Mouse (Mus musculus) layer of hippocampus, adult 11-12 months (tissue): ENCODE measurements around the gene Tent5b.
A peak's percentile ranks its signal among the peaks of the same experiment; 100 is the strongest.

Experiments used
- DNase-seq: peaks from one replicate; pipeline ENCODE4 v3.0.0; 2022; ENCODE audit warnings: low spot score

Tent5b gene

DNA sequence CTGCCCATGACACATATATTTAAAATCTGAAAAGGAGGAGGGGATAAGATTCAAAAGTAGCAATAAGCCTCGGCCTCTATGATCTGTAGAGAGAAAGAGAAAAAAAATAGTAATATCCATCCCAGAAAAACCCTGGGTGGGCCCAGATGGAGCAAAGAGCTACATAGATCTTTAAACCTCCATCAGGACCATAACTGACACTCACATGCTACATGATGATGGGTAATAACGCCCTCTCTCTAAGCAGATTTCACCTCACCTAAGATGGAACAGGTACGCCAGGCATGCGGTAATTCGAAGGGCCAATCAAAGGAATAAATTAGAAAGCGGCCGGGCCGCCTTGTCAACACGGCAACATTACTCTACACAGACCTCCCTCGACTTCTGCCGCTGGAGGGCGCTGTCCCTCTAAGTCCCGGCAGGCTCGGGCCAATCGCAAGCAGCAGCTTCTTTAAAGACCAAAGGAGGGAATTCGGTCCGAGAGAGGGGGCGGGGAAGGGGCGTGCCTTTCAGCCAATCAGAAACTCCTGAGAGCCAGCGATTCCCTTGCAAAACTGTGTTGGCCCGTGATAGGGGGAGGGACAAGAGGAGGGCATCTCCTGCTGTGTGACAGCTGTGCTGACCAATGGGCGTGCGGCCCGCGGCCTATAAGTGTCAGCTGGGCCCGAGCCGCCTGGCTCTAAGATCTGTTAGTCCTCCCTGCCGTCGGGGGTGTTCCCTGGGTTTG lies at the start of gene Tent5b:
Gene Tent5b, plus strand, starts transcription at position 675 of the 727 bp plus-strand sequence.
- peak; percentile 98 for DNase-seq

DNA sequence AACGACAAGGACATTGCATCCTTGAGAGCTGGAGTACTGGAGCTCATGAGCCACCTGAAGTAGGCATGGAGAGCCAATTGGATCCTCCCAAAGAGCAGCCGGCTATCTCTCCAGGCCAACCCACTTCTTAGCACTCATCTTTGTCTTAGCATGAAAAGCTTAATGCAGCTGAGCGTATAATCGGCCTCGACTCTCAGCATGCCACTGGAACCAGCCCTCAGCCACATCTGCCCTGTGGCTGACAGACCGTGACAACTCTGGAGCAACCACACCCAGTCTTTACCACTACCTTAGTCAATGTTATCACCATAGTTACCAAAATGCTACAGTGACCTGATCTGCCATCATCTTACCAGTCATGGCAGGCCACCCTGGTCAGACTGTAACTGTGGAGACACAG lies 48.4 kb upstream of the Tent5b start:
- no peak for DNase-seq

DNA sequence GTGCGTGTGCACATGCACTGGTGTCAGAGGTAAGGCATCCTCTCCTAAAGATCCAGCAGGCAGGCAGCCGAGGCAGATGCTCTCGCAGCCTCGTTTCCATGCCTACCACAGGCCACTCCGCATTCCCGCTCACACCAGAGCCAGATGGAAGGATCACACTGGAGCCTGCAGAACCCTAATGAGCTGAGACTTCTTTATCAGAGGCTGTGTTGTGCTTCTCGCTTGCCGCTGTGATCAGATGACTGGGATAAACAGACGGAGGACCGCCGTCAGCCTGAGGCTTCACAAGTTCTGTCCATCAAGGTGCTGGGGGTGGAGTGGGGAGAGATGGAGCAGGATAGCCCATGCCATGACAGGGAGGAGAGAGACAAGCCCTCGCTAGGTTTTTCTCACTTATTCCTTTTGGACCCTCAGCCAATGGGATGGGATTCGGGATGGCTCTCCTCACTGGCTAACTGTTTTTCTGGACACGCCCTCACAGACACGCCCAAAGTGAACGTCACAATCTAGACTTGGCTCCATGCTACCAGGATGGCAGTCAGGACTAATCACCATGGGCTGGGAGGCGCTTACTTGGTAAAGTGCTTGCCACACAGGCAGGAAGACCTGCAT lies 47.3 kb upstream of the Tent5b start:
- peak; percentile 73 for DNase-seq

DNA sequence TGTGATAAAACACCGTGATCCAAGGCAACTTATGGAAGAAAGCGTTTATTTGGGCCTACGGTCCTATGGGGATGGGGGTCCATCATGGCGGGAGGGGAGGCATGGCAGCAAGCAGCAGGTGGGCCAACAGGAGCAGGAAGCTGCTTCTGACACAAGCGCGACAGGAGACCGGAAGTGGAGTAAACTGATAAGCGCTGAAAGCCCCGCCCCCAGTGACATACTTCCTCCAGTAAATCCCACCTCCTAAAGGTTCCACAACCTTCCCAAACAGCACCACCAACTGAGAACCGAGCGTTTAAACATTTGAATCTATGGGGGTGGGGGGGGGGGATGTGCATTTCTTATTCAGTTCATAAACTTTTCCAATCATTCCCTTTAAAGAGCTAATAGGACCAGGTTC lies 44.0 kb upstream of the Tent5b start:
- no peak for DNase-seq

DNA sequence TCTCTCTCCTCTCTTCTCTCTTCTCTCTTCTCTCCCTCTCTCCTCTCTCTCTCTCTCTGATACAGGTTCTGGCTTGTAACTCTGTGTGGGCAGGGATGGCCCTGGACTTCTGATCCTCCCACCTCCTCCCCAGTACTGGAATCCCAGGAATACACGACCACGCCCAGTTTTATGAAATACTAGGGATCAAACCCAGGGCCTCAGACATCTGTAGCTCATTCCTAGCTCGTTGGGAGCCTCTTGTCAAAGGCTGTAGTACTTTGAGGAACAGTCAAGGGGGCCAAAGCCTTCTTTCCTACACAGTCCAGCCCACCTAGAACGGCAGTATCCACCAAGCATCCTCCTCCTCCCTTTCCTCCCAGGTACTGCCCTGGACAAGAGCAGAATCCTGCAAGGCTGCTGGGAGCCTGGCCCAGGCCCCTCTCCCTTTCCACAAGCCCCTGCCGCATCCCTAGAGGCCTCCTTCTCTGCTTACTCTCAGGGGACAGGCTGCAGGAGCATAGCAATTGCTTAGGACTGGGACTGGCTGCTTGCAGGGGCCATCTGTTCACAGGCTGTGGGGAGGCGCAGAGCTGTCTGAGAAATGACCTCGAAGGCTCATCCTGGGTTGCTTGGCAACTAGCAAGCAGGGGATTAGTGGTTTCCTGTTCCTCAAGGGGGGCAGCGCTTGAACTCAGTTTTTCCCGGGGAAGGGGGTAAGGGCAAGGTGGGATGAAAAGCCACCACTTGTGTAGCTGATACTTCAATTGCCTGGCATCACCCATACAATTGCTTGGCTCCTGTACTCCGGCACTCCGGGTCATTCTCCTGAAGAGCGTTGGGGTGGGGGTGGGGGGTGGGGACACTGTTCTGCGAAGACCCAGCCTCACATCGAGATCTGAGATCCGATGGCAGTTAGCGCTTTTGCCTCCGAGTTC lies 40.2 kb upstream of the Tent5b start:
- DNase-seq: no peak

DNA sequence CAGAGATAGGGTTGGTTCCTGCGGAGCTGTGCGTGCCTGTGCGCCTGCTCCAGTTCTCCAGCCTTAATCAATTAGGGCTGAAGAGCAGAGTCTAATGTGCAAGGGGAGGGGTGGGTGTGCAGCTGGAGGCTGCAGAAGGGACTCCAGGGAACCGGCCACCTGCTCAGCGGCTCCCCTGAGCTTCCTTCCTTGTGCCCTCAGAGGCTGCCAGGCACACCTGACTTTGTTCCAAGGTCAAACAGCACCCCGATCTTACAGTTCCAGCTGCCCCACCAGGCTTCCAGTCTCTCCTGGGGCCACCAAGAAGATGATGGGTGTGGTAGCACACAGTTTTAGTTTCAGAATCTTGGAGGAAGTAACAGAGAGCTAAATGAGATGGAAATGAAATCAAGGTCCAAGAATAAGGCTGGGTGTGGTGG lies 39.5 kb upstream of the Tent5b start:
- no peak for DNase-seq

DNA sequence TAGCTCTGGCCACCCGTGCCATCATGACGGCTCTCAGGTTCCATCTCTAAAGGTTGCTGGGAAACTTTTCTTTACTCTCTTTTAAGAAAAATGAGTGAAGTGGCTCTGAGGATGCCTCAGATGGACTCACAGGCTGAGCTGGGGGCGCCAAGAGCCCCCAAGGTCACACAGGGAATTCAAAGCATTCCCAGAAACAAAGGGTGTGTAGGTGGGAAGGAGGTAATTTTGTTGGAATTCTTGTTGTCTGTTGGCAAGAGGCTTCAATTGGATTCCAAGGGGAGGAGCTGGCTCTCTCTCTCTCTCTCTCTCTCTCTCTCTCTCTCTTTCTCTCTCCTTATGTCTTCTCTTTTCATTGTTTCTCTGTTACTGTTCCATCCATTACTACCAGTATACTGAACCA lies 37.7 kb upstream of the Tent5b start:
- DNase-seq: no peak

DNA sequence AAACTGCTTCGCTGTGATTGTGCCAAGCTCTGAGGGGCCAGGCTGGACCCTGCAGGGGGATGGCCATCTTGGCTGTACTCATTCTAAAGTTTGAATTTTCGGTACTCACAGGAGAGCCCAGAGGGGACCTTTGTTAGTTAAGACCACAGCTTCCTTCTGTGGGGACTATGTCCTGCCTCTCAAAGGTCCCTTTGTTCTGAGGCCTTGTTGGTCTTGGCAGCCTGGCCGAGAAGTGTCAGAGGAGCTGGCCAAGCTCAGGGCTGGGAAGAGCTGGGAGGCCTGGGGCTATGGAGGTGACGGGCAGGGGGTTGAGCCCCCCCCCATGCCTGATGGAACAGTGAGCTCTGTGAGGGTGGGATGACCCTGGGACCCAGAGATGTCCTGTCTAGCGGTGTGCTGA lies 36.8 kb upstream of the Tent5b start:
- no peak for DNase-seq

DNA sequence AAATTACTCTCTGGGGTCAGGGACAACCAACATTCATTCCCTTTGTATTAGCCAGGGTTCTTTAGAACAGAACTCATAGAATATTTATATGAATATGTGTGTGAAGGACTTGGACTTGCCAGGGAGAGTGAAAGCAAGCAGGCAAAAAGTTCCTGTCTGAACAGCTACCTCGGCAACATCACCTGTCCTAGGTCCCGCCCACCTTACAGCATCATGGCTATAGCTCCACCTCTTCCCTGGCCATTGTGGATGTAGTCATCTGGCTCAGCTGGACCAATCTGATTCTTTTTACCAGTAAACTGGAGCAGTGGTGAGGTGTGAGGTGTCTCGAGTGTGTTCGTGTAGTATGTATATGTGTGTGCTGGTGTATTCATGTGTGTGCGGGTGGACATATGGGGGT lies 34.2 kb upstream of the Tent5b start:
- DNase-seq: no peak

DNA sequence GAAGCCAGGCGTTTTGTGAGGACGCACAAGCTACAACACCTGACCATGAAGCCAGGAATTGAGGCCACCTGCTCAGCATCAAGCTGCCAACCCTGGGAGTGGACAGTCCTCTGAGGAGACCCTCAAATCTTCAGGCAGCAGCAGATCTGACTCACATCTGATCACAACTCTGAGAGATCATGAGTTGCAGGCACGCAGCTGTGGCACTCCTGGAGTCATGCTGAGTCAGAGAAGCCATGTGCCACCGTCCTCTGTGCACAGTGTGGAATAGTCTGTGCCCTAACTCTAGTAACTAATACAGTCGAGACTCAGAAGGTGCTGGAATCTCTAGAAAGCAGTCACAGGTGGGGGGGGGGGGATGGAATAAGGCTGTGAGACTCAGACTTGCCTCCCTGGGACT lies 32.6 kb upstream of the Tent5b start:
- no peak for DNase-seq

DNA sequence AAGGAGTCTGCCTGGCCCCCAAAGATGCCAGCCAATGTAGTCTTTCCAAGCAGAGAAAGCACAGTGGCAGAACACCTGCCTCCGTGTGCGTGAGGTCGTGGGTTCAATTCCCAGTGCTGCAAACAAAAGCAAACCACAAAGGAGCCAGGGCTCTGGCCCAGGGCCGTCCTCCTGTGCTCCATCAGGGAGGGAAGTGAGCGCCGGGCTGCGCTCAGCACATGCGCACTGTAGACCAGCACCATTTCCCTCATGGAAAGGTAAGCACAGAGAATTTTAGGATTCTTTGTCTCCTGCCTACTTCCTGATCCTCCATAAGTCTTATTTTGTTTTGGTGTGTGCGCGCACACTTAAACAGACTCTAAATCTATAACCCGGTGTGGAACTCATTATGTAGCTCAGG lies 32.0 kb upstream of the Tent5b start:
- no peak for DNase-seq

DNA sequence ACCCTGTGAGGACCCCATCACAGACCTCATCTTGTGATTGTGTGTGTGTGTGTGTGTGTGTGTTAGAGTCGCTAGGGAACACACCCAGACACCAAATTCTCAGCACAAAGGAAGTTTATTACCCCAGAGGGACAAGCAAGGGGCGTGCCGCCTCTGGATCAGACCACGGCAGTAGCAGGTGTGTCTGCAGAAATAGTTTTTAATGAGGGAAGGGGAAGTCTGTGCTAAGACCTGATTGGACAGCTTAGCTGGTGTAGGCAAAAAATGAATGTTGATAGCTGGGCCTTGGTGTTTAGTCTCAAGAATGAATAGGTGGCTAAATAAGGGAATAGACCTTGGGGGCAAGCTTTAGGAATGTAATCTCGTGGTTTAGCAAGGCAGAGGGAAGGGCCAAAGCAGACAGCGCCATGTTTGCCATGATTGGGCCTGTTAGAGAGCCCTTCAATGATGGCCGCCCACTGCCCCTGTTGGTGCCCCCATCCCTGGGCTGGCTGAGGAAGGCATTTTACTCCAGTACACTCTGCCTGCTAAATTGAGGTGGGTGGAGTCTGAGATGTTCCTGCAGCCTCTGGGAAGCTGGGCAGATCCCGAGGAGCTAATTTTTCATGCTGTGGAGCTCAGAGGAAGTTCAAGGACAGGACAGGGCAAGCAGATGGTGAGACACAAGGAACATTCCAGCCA lies 31.1 kb upstream of the Tent5b start:
- DNase-seq: no peak

DNA sequence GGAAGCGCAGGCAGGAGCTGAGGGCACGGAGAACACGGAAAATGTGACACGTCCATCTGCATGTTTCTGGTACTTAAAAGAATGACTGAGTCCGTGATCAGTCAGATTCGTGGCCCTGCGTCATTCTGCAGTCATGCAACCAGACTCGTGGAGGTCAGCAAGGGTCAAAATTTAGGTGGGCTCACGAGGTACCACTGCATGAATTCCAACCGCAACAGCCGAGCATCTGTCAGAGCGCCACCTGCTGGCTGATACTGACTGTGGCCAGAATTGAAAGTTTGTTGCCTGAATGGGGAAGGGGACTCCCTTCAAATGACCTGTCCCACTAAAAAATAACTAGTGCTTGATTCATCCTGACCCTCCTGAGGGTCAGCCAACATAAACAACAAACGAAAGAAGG lies 30.2 kb upstream of the Tent5b start:
- peak; percentile 52 for DNase-seq

DNA sequence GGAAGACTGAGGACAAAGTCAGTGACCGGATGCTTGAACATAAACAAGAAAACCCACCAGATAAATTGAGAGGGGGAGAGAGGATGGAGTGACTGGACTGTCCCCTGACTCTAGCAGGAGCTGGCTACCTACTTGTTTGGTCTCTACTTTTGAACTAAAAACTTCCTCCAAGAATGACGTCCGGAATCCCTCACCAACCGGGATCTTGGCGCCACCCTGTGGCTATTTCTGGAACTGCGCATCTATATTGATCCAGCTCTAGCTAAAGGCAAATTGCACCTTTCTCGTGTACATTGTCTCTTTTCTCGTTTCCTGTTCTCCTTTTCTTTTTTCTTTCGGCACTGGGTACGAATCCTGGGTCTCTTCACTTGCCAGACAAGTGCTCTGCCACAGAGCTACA lies 28.4 kb upstream of the Tent5b start:
- DNase-seq: peak; percentile 89

DNA sequence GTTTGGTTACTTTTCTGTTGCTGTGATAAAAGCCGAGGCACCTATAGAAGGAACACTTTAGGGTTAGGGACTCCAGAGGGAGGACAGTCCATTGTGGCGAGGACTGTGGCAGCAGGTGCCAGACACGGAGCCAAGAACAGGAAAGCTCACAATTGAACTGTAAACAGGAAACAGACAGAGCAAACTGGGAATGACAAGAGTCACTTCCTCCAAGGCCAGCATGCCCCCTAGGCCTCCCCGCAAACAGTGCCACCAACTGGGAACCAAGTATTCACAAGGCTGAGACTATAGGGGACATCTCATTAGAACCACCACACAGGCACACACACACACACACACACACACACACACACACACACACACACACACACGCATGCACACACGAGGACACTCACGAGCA lies 27.5 kb upstream of the Tent5b start:
- no peak for DNase-seq

DNA sequence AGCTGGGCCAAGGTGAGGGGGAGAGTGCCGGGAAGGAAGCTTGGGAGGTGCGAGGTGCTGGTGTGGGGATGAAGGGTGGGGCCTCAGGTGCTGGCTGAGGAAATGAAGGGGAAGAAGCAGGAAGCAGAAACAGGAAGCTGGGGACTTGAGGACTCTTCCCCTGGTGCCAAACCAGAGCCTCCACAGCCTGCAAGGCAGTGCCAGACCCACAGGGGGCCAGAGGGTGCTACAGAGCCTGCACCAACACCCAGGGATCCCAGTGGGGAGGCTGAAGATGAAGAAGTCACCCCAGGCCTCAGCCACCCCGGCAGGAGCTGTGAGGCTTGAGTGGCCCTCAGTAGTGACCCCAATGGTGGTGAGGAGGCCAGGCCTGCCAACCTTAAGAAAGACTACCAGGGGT lies 21.9 kb upstream of the Tent5b start:
- no peak for DNase-seq

DNA sequence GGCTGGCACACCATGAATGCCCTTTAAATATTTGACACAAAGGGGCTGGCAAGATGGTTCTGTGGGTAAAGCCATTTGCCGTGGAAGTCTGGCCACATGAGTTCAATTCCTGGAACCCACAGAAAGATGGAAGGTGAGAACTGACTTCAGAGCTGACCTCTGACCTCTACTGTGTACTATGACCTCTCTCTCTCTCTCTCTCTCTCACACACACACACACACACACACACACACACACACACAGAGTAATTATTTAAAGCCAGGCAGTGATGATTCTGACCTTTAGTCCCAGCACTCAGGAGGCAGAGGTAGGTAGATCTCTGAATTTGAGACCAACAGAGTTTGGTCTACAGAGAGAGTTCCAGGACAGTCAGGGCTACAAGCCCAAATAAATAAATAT lies 19.9 kb upstream of the Tent5b start:
- no peak for DNase-seq

DNA sequence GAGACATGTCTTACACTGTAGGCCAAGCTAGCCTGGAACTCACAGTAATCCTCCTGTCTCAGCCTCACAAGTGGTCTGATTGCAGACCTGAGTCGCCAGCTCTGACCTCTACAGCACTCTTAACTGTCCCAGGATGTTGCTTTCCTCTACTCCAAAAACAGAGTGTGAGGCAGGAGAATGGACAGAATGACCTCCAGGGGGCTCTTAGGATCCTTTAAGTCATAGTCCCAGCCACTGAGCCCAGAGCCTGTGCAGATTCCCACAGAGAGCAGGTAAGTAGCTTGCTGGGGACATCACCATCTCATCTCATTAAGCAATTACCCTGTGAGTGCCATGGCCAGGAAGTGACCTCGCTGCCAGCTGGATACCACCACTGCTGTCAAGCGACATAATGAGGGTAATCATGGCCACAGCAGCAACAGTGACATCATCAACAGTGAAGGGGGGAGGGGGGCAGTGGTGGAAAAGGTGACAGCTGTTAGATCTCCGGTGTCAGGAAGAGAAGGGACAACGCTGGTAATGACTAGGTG lies 19.1 kb upstream of the Tent5b start:
- DNase-seq: no peak

DNA sequence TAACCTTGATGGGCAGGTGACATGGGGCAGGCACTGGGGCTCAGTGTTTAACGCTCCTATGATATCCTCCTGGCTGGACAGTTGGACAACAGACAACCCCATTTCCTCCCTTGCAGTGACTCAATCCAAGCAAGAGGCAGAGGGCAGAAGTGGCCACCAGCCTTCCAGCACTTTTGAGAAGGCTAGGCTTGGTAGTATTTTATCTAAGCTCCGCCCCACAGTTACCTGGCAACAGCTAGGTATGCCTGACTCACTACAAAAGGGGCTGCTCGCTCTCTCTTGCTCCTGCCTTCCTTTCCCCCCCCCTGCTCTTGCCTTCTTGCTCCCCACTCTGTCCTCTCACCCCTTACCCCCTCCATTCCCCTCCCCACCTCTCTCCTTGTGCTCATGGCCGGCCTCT lies 18.6 kb upstream of the Tent5b start:
- no peak for DNase-seq

DNA sequence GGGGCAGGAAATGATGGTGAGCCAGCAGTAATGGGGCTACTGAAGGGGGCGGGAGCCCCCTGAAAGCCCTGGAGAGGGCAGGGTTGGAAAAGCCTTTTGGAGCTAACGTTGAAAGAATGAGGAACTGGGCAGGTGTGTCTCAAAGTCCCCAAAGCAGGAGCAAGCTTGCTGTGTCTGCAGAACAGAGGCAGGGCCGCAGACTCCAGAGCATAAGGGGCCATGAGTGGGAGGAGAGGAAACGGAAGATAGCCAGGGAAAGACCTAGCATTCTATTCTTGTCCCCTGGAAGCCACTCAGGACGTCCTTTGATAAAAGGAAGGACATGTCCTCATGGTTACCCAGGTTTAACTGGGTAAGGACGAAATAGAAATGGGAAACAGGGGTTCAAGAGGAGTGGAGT lies 16.7 kb upstream of the Tent5b start:
- no peak for DNase-seq

DNA sequence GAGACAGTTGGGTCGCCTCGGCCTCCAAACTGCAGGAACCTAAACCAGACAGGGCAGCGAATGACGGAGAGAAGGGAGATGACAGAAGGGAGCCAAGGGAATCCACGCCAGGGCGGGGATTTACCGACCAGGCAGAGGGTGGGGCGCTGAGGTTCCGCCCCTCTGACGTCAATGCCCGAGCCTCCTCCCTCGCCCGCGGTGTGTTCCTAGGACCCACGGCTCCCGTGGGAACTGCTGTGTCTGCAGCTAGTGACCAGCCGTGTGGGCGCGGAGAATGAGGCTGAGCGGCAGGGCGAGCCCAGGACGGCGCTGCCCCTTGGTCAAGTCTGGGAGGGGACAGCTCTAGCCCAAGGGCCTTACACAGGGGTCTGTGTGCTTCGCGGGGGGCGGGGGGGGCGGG lies 11.9 kb upstream of the Tent5b start:
- DNase-seq: peak; percentile 77

DNA sequence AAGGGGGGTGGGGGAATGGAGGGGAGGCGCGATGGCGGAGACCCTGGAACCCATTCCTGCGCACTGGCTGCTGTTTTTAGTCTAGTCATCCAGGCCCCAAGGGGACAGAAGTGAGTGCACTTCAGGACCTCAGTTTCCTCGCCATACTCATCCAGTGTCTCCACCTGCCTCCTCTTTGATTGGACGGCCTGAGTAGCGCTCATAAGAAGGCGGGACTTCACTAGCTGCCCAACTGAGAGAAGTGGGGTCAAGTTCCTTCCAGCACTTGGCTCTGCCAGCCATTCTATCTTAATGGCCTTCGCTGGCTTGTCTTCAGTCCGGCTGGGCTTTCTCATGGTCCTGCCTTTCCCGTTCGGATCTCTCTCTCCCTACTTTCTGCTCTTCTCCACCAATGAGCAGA lies 10.8 kb upstream of the Tent5b start:
- no peak for DNase-seq
